Mouse (Mus musculus) adrenal gland, adult 2 months (tissue): Measurements from ENCODE around the gene Actn3. TPM values are rescaled to one million over a fixed set of nuclear protein-coding genes. Genes with fewer than 3 reads are reported as not detected.
A peak's percentile ranks its signal among the peaks of the same experiment; 100 is the strongest.
"Not testable (repeated sequence)": the region's sequence is repeated elsewhere in the genome, so short reads cannot be mapped to it uniquely, and the experiment has no call there.

Experiments
- DNase-seq: peaks from one replicate; pipeline ENCODE4 v3.0.0; 2021
- long read RNA-seq: library from polyadenylated mRNA; stranded (forward); transcript quantifications from one replicate; pipeline ENCODE4 v2.0.0, GENCODE M21; 2021
- polyA plus RNA-seq: library from polyadenylated mRNA; depleted of rRNA; stranded (reverse); fragments of >200 nt; gene quantifications from 2 replicates; pipeline ENCODE4 v1.2.3, GENCODE M21; 2012; rRNA removed
- total RNA-seq, 2 experiments: library from RNA; stranded (reverse); gene quantifications; 2 replicates each; pipeline ENCODE4 v1.2.3; 2021

Gene Actn3
- total RNA-seq (1 to 10 TPM in 1 of 2 experiments, under 1 TPM in 1; 0.43 to 1.0 TPM), polyA plus RNA-seq (0.16 and 0.47 TPM in 2 replicates)
- long read RNA-seq, partial matches to known transcripts: 0 of 3 reads
- long read RNA-seq, other reads (novel, unspliced or antisense): 3 of 3 reads

DNA sequence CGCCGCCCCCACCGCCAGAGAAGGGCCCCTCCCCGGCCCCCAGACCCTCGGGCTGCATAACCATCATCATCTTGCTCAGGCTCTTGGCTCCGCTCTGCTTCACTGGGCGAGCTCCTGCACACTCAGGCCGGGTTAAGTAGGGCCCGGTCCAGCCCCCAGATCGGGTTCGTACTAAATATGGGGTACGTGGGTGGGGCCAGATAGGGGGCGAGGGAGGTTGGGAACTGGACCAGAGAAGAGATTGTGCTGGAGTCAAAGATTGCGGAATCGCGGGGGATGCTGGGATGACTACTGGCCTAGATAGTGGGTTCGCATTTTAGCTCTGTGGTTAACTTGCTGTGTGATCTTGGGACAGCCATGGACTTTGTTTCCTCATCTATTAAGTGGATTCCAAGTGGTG, at the start of gene Actn3:
Gene Actn3 (minus strand): TSS at position 125 of the 400 bp plus-strand sequence.
- no peak for DNase-seq

DNA sequence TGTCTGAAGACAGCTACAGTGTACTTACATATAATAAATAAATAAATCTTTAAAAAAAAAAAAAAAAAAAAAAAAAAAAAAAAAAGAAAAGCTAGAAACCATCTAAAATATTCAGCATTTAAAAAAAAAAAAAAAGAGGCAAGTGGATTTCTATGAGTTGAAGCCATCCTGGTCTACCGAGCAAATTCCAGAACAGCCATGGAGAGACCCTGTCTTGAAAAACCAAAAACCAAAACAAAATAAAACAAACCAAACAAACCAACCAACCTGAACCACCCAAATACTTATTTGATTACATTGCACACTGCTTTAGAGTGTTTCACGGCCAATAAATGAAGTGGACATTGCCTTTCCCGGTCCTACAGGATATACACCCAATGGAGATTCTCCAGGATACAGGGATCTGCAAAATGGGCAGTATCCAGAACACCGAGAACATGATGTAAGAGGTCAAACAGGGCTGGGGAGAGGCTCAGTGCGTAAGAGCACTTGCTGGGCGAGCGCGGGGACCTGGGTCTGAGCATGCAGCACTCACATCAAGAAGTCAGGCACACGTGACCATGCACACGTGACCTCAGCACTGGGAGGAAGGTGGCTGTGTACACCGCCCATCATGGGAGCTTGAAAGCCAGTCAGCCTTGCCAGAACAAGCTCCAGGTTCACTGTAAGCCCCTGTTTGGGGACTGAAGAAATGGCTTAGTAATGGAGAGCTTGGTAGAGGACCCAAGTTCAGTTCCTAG, 47.6 kb upstream of the Actn3 start:
- no peak for DNase-seq

DNA sequence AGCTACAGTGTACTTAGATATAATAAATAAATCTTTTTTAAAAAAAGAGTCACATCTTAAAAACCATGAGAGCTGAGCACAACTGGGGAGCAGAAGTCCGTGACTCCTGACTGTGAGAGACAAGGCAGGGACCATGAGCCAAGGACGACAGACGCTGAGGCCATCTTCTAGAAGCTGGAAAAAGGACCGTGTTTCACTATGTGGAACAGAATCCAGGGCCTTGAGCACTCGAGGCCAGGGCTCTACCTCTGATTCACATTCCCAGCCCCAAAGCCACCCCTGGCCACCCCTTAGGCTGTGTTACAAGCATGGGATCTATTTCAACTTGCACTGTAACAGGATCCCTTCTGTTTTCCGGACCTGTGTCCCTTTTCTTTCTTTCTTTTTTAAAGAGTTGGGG, 41.9 kb upstream of the Actn3 start:
- DNase-seq: peak; percentile 53

DNA sequence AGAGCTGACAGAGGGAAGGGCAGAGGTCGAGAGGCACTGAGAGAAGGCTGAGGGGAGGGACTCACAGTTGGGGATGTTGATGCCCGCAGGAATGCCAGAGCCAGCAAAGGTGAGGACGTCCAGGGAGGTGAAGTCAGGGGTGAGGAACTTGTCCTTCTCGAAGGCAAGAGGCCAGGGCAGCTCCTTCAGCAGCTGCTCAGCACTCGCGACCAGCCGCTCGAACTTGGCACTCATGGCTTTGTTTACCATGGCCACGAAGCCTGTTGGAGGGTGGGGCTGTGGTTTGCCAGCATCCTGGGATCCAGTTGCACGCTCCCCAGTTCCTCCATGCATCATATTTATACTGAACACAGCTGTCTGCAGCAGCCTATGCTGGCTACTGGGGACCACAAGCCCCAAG, 39.1 kb upstream of the Actn3 start:
- no peak for DNase-seq

DNA sequence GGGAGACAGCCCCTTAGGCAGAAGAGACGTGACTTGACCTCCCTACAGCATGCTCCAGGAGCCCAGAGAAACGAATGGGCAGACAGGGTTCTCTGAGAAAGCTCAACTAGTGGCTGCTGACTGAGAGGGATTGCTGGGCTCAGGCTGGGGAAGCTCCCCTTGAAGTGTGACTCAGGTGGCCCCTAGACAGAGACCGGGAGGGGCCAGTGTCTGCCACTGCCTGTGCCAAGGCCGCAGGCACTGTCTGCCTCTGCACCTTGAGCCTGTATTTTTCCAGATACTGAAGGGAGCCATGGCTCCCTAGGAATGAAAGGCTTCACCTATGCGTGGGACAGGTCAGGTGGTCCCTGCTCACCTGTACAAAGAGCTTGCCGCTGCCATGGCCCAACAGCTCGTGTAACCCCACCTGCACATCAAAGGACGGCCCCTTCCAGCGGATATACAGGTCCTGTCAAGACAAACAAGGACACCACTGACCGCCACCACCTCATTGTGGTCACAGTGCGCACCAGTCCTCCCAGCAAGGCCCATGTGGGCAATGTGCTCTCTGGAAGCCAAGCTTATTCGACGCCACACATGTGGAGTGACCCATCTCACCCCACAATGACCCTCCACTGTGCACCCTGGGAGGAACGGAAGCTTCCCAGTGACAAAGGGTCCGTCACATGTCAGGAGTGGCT, 38.4 kb upstream of the Actn3 start:
- DNase-seq: peak; percentile 76

DNA sequence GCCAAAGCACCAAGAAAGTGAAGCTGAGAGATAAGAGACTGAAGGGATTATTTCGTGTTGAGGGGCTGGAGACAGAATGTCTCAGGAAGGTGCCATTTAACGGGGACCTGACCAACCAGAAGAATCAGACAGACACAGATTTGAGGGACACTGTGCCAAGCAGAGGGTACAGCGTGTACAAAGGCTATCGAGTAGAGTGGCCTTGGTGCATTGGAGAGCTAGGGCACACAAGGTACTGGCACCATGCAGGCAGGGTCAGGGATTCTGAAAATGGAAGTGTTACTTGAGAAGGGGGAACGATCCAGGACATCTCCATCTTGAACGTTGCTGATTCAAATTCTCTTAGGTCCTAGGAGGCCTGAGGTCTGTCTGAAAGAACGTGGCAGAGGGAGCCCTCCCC, 31.7 kb upstream of the Actn3 start:
- no peak for DNase-seq

DNA sequence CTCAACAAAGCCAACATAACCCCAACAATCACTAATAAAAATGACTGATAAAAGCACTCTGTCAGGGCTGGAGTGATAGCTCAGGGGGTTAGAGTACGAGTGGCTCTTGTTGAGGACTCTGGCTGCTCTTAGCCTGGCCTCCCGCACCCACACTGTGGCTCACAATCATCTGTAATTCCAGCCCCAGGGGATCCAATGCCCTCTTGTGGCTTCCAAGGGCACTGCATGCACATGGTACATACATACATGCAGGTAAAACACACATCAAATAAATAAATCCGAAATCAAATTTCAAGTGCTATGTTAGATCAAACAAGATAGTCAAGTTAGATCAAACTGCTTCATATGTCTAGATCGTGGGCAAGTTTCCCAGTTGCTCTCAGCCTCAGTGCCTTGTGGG, 30.4 kb upstream of the Actn3 start:
- DNase-seq: no peak

DNA sequence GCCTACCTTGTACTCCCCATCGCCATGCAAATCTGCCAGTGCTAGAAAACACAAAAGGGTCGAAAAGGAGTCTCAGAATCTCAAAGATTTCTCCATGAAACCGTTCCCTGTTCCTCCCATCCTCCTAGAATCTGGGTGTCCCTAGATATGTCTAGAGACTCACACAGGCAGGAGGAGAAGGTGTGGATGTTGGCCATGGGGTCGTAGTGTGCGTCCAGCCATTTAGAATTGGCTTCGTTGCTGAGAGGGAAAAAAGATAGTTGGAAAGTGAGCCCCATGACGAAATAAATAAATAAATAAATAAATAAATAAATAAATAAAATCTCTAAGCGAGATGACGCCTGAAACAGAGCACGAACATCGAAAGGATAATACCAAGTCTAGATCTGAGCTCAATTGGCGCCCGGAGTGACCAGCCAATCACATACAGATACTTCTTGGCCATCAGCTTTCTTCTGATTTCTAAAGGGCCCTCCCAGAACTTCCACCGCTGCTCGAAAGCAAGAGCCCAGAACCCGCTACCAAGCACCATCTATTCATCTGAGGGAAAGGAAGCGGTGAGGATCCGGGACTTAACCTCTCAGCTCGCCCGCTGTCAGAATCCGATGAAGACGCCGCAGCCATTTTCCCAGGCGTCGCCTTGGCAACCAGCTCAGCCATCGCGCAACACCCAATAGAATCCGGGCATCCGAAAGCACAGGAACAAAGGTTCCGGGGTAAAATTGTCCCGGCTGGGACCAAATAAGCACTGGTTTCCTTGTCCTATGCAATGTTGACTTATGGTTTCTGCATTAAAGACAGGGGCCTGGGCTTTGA, 28.5 kb upstream of the Actn3 start, which contains the start of gene Bbs1:
Gene Bbs1 (minus strand): TSS at position 650 of the 816 bp plus-strand sequence.
- peak; percentile 82 for DNase-seq

DNA sequence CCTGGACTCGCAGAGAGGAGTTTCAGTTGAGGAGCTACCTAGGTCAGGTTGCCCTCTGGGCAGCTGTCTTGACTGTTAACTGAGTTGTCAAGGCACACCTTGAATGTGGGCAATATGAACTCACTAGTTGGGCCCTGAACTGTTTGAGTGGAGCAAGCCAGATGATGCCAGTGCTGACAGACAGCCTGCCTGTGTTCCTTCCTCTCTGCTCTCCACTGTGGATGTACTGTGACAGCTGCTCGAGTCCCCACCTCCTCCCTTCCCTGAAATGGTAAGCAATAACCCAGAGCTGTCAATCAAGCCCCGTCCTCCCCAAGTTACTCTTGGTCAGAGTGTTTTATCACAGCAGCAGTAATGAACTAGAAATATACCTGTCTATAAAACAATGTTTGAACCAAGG, 22.2 kb upstream of the Actn3 start:
- DNase-seq: no peak

DNA sequence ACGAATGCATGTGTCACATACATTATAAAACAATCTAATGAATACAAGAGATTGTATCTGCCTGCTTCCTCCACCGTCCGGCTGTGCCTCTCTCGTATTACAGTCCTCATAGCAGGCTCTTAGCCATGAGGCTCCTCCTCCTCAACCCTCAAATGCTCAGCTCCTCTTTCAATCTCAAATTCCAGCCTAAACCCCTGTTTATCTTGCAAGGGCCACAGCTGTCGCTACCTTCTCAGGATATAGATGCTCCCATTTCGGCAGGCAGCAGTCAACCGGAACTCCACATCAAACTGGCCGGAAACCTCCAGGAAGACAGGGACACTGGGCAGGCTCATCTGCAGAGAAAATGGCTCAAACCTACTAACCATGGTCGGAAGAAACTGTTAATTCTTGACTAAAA, 21.3 kb upstream of the Actn3 start:
- DNase-seq: no peak

DNA sequence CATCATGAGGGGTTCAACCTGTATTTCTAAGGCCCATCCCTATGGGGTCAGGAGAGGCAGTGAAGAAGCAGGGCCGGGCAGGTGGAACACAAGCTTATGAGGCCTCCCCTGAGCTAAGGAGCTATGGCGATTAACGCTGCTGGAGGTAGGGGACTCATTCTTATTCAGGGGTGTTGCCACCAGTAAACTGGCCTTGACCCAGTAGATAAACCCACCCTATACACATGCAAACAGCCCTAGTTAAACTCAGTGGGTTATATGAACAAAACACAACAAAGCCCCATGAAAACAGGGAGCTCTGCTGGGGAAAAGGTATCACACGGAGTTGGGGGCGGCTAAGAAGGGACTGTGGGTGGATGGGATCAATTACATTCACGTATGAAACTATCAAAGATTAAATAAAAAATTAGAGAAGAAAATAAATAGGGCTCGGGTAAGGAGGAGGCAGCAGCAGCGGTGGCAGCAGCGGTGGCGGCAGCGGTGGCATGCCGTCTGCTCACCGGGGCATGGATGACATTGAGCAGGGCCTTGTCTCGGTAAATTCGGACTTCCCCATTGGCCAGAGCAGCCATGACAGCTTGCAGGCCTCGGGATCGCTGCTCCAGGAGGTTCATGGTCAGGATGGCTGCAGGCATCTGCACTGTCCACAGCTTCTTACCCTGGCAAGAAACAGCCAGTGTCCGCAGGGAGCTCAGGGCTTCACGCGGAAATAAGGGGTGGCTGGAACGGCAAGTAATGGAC, 19.2 kb upstream of the Actn3 start:
- DNase-seq: no peak

DNA sequence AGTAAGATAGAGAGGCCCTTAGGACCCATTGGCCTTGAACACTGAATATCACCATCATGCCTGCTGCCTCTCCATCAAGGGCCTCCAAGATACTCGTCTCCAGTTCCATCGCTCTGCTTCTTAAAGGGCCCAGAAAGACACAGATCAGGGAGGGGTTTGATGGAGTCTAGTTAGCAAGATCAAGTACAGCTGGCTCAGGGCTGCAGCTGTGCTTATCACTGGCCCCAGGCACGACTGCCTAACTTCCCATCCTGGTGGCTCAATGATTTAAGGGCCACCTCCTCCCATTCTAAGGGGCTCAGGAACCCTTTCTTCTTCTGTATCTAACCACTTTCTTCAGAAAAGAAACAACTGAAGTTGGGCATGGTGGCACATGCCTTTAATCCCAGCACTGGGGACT, 14.1 kb upstream of the Actn3 start:
- DNase-seq: no peak

DNA sequence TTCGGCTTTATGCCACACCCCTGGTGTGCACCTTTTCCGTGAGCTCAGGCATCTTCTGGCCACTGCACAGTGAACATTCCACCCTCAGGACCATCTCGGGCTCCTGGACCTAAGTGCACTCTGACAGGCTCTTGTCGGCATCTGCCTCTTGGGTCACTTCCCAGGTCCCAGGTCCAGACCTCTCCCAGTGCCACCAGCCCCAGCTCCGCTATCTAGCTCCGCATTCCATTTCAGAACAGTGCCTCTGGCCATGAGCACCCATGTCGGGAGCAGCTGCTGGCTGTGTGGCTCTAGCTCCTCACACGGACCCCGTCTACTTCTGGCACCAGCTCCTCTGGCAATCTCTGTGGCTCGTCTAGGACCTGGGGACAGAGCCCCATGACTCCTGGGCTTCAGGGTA, 12.1 kb upstream of the Actn3 start:
- DNase-seq: no peak

DNA sequence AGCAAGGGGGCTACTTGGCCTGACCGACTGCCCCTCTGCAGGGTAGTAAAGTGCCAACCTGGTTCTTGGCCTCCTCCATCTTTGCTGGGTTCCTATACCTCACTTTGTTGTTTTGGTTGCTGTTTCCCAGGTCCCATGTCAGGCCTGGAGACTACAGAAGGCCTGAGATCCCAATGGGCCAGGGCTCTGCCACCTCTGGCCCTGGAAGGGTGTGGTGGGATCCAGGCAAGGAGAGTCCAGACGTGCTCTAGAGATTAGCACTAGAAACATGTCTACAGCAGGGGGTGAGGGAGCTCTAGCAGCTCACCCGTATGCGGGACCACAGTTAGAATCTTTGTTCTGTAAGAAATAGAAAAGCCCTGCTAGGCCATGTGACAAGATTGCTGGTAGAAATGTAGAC, 6.3 kb upstream of the Actn3 start:
- DNase-seq: no peak

DNA sequence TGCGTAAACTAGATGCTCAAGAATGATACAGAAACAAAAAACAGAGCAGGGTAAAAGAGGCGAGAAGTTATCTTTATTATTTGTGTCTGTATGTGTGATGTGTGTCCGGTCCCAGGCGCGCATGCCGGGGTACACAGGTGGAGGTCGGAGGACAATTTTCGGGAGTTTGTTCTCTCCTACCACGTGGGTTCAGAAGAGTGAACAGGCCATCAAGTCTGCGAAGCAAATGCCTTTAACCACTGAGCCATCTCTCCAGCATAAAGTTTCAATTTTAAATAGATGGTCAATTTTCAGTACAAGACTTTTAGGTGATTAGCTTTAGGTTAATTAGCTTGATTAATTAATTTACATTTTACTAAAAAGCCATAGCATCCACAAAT, 1.6 kb upstream of the Actn3 start:
- no peak for DNase-seq

DNA sequence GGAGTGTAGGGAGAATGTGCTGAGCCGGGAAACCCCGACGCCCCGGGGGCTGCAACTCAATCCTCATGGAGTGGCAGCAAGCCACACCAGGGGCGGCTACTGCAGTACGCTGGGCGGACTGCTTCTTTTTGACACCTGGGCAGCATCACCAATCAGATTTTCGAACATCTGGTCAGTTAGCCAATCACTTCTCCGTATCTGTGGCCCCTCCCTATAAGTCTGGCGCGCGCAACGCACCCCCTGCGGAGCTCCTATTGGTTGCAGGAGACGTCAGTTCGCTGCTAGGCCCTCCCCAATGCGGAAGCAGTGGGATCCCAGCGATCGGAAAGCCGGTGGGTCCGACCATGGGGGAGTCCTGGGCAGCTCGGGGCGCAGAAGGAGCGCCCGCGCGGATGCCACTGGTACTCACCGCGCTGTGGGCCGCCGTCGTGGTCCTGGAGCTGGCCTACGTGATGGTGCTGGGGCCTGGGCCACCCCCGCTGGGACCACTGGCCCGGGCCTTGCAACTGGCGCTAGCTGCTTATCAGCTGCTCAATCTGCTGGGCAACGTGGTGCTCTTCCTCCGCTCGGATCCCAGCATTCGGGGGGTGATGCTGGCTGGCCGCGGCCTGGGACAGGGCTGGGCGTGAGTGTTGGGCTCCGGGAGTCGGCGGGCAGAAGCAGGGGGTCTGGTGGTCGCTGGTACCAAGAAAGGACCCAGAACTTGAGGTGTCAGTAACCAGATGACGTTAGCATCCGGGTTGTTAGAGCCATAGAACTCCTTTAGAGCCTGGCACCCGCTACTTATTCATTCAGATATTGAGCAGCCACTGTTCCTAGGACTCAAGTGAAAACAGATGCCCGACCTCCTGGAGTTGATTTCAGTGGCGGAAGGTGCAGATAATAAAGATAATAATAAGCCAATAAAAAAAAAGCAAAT, 955 bp upstream of the Actn3 start, which contains the start of gene Zdhhc24:
Gene Zdhhc24 (plus strand): TSS at position 264 of the 919 bp plus-strand sequence.
- peak; percentile 98 for DNase-seq

DNA sequence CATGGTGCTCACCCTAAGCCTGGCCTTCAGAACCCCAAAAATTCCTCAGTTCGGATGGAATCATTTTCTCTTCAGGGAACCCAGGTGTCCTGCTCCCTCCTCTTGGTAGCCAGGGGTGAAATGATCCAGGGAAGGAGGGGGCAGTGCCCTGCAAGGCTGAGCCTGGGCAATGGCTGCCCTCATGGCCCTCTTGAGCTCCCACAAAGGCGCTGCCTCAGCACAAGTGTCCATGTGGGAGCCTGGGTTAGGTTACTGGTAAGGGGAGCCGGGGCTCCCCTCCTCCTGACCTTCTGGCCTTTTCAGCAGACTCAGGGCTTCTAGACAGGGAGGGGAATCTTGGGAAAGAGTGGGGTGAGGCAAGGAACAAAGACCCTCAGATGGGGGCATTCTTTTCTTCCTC, 954 bp downstream of the Actn3 start:
- no peak for DNase-seq

DNA sequence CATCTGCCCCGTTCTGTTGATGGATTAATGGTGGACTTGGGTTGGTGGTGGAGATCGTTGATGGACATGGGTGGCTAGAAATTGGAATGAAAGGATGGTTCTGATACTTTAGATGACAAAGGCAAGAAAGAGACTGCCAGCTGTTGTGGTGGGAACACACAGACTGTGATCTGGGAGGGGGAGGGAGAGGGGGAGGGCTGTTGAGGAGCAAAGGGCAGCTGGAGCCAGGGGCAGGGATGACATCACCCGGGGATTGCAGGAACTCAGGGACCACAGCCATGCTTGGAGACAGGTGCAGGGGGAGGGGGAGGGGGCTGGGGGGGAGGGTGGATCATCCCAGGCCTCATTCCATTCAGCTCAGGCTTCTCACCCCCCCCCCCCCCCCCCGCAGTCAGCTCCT, 1.5 kb downstream of the Actn3 start:
- DNase-seq: no peak

DNA sequence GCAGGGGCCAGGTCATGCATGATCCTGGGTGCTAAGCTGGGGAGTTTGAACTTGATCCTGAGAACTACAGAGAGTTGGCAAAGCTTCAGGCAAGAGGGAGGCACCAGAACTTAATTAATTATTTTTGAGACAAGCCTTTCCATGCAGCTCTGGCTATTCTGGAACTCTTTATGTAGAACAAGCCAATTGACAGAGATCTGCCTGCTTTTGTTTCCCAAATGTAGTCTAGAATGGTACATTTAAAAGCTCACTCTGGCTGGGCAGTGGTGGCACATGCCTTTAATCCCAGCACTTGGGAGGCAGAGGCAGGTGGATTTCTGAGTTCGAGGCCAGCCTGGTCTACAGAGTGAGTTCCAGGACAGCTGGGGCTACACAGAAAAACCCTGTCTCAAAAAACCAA, 3.1 kb downstream of the Actn3 start:
- DNase-seq: not testable (repeated sequence)

DNA sequence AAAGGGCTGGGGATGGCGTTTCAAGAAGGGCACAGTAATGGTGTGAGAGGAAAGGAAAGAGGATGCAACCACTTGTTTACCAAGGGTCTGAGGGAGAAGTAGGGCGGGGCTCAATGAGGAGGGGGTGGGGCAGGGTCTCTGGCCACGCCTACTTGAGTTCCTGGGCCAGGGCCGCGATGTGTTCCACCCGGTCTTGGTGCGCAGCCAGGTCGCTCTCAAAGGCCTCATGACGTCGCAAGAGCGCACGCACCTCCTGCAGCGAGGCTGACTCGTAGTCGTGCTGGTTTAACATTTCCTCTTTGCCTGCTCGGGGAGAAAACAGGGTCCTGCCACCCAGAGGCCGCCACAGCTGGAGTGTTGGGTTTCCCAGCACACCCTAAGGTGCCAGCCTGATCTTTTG, 12.6 kb downstream of the Actn3 start:
- peak; percentile 39 for DNase-seq

DNA sequence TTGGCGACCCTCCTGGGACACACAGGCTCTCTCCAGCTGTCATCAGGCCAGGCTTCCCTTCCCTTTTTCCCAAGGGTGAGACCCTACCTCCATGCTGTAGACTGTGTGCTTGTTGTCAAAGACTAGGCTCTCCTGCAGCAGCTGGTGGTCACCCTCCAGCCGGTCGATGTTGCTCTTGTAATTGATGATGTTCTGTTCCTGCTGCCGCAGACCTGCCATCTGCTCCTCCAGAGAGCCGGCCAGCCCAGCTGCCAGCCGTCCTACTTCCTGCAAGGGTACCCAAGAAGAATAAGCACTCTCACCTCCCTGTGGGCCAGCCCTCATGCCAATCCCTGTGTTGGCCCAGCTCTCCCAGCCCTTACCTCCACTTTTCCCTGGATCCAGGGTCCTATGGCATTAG, 14.7 kb downstream of the Actn3 start:
- DNase-seq: no peak
